Mouse (Mus musculus): ENCODE results near the gene Gucd1. TPM values are rescaled to one million over a fixed set of nuclear protein-coding genes. Genes with fewer than 3 reads are reported as not detected.
A peak's percentile ranks its signal among the peaks of the same experiment; 100 is the strongest.
"Not testable (repeated sequence)": the region's sequence is repeated elsewhere in the genome, so short reads cannot be mapped to it uniquely, and the experiment has no call there.

The Gucd1 gene
- polyA plus RNA-seq, 1 experiment from 2014 or later = 31.4 TPM

GRCm38 (mm10) chr10:75456061-75456831 lies 61.5 kb downstream of the Gucd1 start:
- ATAC-seq (replicated peaks; ENCODE audit: insufficient number of reproducible peaks, low FRiP score, low TSS enrichment, low read depth); H3K4me3 ChIP-seq (ENCODE audit: low read depth, low read length); H3K27me3 ChIP-seq (ENCODE audit: control insufficient read depth, insufficient read depth, low read length); H3K9me3 ChIP-seq (replicated peaks; ENCODE audit: control insufficient read depth, low read length); H3K4me1 ChIP-seq (ENCODE audit: control insufficient read depth, insufficient read depth, low read length); H3K9ac ChIP-seq (replicated peaks; ENCODE audit: low read length); H3K36me3 ChIP-seq (replicated peaks; ENCODE audit: control insufficient read depth, insufficient read depth, low read depth, low read length); DNase-seq (ENCODE audit: low spot score); H3K4me2 ChIP-seq (ENCODE audit: low read depth, low read length); H3K27ac ChIP-seq (replicated peaks; ENCODE audit: low read depth, low read length): not testable (repeated sequence)
- 82% methylated on average over 11 of the region's 18 CpGs for WGBS

GRCm38 (mm10) chr10:75451036-75451786 lies 66.6 kb downstream of the Gucd1 start:
- no peaks in the 10 kb centered on the region for H3K9me3 ChIP-seq (replicated peaks; ENCODE audit: control insufficient read depth, low read length)
- DNase-seq (ENCODE audit: low spot score) = peak; percentile 42
- H3K4me1 ChIP-seq (ENCODE audit: control insufficient read depth, insufficient read depth, low read length) = no peaks in the 10 kb centered on the region
- no peaks in the 10 kb centered on the region for H3K36me3 ChIP-seq (replicated peaks; ENCODE audit: control insufficient read depth, insufficient read depth, low read depth, low read length)
- H3K27me3 ChIP-seq (ENCODE audit: control insufficient read depth, insufficient read depth, low read length) = no peaks in the 10 kb centered on the region
- ATAC-seq (replicated peaks; ENCODE audit: insufficient number of reproducible peaks, low FRiP score, low TSS enrichment, low read depth) = 0 out of 2 replicates have a peak, but pooled peaks have one; percentile 44
- no peak overlapping the region for H3K4me2 ChIP-seq (ENCODE audit: low read depth, low read length)
- 55% methylated on average over 10 of the region's 10 CpGs for WGBS
- no peak overlapping the region for H3K9ac ChIP-seq (replicated peaks; ENCODE audit: low read length)
- H3K27ac ChIP-seq (replicated peaks; ENCODE audit: low read depth, low read length) = no peak overlapping the region
- H3K4me3 ChIP-seq (ENCODE audit: low read depth, low read length) = no peak overlapping the region

GRCm38 (mm10) chr10:75450331-75450730 lies 67.4 kb downstream of the Gucd1 start:
- Histone ChIP-seq H3K9ac (replicated peaks; ENCODE audit: low read length) (no peak overlapping the region), H3K36me3 (replicated peaks; ENCODE audit: control insufficient read depth, insufficient read depth, low read depth, low read length) (no peaks in the 10 kb centered on the region), H3K4me1 (ENCODE audit: control insufficient read depth, insufficient read depth, low read length) (no peaks in the 10 kb centered on the region), H3K27me3 (ENCODE audit: control insufficient read depth, insufficient read depth, low read length) (no peaks in the 10 kb centered on the region), H3K9me3 (replicated peaks; ENCODE audit: control insufficient read depth, low read length) (no peaks in the 10 kb centered on the region), H3K4me2 (ENCODE audit: low read depth, low read length) (no peak overlapping the region), H3K27ac (replicated peaks; ENCODE audit: low read depth, low read length) (no peak overlapping the region), H3K4me3 (ENCODE audit: low read depth, low read length) (no peak overlapping the region)
- 85% methylated on average over 8 of the region's 8 CpGs for WGBS
- ATAC-seq (replicated peaks; ENCODE audit: insufficient number of reproducible peaks, low FRiP score, low TSS enrichment, low read depth) = no peak
- no peak for DNase-seq (ENCODE audit: low spot score)

DNA sequence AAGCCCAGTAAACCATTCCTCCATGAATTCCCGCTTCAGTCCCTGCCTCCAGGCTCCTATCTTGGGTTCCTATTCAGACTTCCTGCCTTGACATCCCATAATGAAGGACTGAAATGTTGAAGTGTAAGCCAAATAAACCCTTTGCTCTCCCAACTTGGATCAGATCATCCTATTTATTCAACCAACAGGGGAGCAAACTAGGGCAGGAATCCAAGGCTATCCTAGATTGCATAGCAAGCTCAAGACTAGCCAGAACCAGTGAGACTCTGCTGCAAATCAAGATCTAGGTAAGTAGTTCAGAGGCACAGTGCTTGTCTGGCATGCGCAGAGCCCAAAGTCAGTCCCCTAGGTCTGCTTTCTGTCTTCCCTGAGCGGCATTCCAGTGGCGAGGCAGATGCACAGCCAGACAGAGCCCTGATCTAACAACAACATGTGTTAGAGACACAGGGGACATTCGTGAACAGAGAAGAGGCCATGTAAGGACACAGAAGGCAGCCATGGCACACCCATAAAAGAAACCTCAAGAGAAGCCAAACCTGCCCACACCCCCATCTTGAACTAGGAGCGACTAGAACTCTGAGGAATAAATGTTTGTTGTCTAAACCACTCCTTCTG lies 68.9 kb downstream of the Gucd1 start:
- WGBS = 77% methylated on average over 6 of the region's 6 CpGs
- DNase-seq (ENCODE audit: low spot score) = no peak
- Histone ChIP-seq H3K27ac (replicated peaks; ENCODE audit: low read depth, low read length) (no peak overlapping the region), H3K27me3 (ENCODE audit: control insufficient read depth, insufficient read depth, low read length) (no peaks in the 10 kb centered on the region), H3K4me3 (ENCODE audit: low read depth, low read length) (no peak overlapping the region), H3K9ac (replicated peaks; ENCODE audit: low read length) (no peak overlapping the region), H3K9me3 (replicated peaks; ENCODE audit: control insufficient read depth, low read length) (no peaks in the 10 kb centered on the region), H3K4me2 (ENCODE audit: low read depth, low read length) (no peak overlapping the region), H3K4me1 (ENCODE audit: control insufficient read depth, insufficient read depth, low read length) (peaks cover 4% of the 10 kb centered on the region; the same call in 1 of the 2 replicates), H3K36me3 (replicated peaks; ENCODE audit: control insufficient read depth, insufficient read depth, low read depth, low read length) (no peaks in the 10 kb centered on the region)
- ATAC-seq (replicated peaks; ENCODE audit: insufficient number of reproducible peaks, low FRiP score, low TSS enrichment, low read depth) = no peak

GRCm38 (mm10) chr10:75447489-75447888 lies 70.3 kb downstream of the Gucd1 start:
- ATAC-seq (replicated peaks; ENCODE audit: insufficient number of reproducible peaks, low FRiP score, low TSS enrichment, low read depth) = no peak
- H3K4me2 ChIP-seq (ENCODE audit: low read depth, low read length) = no peak overlapping the region
- H3K36me3 ChIP-seq (replicated peaks; ENCODE audit: control insufficient read depth, insufficient read depth, low read depth, low read length) = no peaks in the 10 kb centered on the region
- H3K27ac ChIP-seq (replicated peaks; ENCODE audit: low read depth, low read length) = no peak overlapping the region
- H3K4me1 ChIP-seq (ENCODE audit: control insufficient read depth, insufficient read depth, low read length) = peaks cover 4% of the 10 kb centered on the region; the same call in 1 of the 2 replicates
- H3K9me3 ChIP-seq (replicated peaks; ENCODE audit: control insufficient read depth, low read length) = no peaks in the 10 kb centered on the region
- no peak for DNase-seq (ENCODE audit: low spot score)
- no peak overlapping the region for H3K9ac ChIP-seq (replicated peaks; ENCODE audit: low read length)
- H3K4me3 ChIP-seq (ENCODE audit: low read depth, low read length) = no peak overlapping the region
- no peaks in the 10 kb centered on the region for H3K27me3 ChIP-seq (ENCODE audit: control insufficient read depth, insufficient read depth, low read length)
- WGBS = 87% methylated on average over 11 of the region's 11 CpGs

GRCm38 (mm10) chr10:75446501-75447083 lies 71.2 kb downstream of the Gucd1 start:
- no peaks in the 10 kb centered on the region for H3K36me3 ChIP-seq (replicated peaks; ENCODE audit: control insufficient read depth, insufficient read depth, low read depth, low read length)
- H3K9ac ChIP-seq (replicated peaks; ENCODE audit: low read length) = no peak overlapping the region
- no peak overlapping the region for H3K4me3 ChIP-seq (ENCODE audit: low read depth, low read length)
- H3K4me1 ChIP-seq (ENCODE audit: control insufficient read depth, insufficient read depth, low read length) = peaks cover 4% of the 10 kb centered on the region; the same call in 1 of the 2 replicates
- no peaks in the 10 kb centered on the region for H3K9me3 ChIP-seq (replicated peaks; ENCODE audit: control insufficient read depth, low read length)
- DNase-seq (ENCODE audit: low spot score) (no peak), ATAC-seq (replicated peaks; ENCODE audit: insufficient number of reproducible peaks, low FRiP score, low TSS enrichment, low read depth) (no peak)
- no peaks in the 10 kb centered on the region for H3K27me3 ChIP-seq (ENCODE audit: control insufficient read depth, insufficient read depth, low read length)
- WGBS = 76% methylated on average over 13 of the region's 13 CpGs
- H3K27ac ChIP-seq (replicated peaks; ENCODE audit: low read depth, low read length) = no peak overlapping the region
- no peak overlapping the region for H3K4me2 ChIP-seq (ENCODE audit: low read depth, low read length)

DNA sequence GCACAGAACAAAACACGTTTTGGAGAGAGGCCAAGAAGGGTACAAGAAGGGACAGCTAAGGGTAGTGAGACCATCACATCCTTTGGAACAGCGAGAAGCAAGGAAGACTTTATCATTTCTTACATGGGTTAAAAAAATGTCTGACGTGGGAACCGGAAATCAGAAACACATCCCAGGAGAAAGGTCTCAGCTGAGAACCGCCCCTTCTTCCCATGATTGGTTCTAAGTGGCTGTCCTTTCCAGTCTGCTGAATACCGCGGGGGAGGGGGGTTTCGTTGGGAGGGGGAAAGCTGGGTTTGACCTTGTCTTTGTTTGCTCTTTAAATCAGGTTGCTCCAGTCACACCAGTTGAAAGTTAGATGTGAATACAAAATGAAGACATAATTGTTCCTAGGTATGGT lies 72.7 kb downstream of the Gucd1 start:
- H3K9ac ChIP-seq (replicated peaks; ENCODE audit: low read length) = no peak overlapping the region
- H3K36me3 ChIP-seq (replicated peaks; ENCODE audit: control insufficient read depth, insufficient read depth, low read depth, low read length) = no peaks in the 10 kb centered on the region
- H3K27ac ChIP-seq (replicated peaks; ENCODE audit: low read depth, low read length) = no peak overlapping the region
- 35% methylated on average over 8 of the region's 8 CpGs for whole genome bisulfite sequencing
- no peak overlapping the region for H3K4me3 ChIP-seq (ENCODE audit: low read depth, low read length)
- H3K4me2 ChIP-seq (ENCODE audit: low read depth, low read length) = no peak overlapping the region
- H3K4me1 ChIP-seq (ENCODE audit: control insufficient read depth, insufficient read depth, low read length) = peaks cover 4% of the 10 kb centered on the region; the same call in 1 of the 2 replicates
- ATAC-seq (replicated peaks; ENCODE audit: insufficient number of reproducible peaks, low FRiP score, low TSS enrichment, low read depth) (no peak), DNase-seq (ENCODE audit: low spot score) (peak; percentile 47)
- no peaks in the 10 kb centered on the region for H3K27me3 ChIP-seq (ENCODE audit: control insufficient read depth, insufficient read depth, low read length)
- H3K9me3 ChIP-seq (replicated peaks; ENCODE audit: control insufficient read depth, low read length) = no peaks in the 10 kb centered on the region
